Mouse (Mus musculus): Measurements from ENCODE around the gene S100a2.
A peak's percentile ranks its signal among the peaks of the same experiment; 100 is the strongest.

Gene S100a2

DNA sequence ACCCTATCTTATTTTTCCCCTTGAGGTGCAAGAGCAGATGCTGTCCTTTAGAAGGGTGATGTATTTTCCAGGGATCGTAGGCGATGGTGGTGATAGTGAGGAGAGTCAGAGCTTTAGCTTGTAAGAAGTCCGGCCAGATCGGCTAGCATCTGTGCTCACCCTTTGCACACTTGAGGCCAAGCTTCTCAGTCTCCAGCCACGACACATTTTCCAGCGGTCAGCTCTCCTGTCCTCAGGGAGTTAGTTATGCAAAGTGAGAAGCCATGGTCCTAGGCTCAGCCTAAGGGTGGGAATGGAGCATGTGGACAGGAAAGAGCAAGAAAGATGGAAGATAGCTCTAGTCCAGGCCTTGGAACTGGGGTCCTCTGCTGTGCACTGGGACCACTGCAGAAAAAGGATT lies 6.8 kb downstream of the S100a2 start:
- no peak for DNase-seq (ENCODE audit: low spot score in 2 of 2)

DNA sequence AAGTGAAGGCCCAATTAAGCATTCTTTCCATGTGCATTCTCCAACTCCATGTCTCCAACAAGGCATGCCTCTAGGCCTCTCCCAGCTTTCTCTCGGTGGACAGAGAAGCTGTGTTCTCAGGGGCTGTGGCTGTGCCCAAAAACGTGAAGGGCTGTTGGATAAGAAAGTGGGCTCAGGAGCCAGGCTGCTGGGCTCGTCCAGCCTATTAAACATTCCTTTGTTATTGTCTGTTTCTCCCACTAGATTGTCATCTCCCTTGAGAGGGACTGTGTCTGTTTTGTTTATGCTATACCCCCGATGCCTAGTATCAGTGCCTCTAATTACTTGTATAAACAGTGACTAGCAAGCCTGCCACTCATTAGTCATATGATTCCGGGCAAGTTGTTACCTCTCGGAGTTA lies 7.7 kb downstream of the S100a2 start:
- DNase-seq (ENCODE audit: low spot score in 2 of 2) = no peak

DNA sequence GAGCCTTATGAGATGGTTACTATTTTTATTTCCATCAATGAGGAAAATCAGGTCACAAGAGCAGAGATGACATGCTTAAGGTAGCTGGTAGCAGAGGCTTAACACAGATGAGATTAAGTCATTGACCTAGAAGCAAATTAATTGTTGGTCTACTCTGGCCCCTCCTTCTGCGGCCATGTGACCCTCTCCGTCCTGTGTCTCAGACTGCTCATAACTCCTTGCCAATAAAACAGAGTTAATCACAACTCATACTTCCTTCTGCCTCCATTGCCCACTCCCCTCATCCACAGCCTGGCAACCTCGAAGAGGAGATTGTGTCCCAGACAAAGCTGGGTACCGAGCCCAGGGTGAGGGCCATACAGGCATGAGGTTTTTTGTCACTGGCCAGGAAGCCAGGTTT lies 8.2 kb downstream of the S100a2 start:
- DNase-seq (ENCODE audit: low spot score in 2 of 2) = no peak

DNA sequence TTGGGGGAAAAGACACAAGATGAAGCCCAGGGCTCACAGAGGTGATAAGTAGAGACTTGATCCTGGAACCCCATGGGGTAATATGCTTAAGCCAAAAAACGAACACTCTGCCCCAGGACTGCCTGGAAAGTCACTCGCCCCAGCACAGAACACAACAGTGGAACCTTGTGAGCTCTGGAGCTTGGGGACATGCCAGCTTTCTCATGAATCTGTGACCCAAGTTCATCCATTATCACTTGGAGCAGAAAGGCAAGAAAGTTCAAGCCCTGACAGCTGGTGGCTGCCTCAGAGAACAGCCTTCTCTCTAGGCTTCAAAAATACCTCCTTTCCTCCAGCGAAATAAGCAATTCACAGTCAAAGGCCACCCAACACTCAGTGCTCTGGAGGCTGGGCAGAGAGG lies 9.4 kb downstream of the S100a2 start:
- DNase-seq (ENCODE audit: low spot score in 2 of 2) = no peak

DNA sequence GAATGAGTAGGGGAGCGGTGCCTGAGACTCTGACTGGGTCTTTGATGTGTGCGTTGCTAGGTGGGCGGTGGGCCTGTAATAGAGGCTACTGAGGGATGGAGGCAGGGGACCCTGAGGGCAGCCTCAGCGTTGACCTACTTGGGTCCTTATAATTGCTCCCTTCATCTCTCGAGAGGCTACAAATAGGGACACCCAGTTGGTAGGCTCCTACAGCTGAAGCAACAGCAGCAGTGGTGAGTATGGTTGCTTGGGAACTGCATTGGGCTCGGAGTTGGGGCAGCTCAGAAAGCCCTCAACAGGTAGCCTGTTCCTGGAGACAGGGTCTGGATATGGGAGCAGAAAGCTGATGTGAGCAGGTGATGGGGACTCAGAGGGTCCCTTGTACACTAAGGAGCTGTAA lies 10.0 kb downstream of the S100a2 start:
- DNase-seq (ENCODE audit: low spot score in 2 of 2) = no peak

DNA sequence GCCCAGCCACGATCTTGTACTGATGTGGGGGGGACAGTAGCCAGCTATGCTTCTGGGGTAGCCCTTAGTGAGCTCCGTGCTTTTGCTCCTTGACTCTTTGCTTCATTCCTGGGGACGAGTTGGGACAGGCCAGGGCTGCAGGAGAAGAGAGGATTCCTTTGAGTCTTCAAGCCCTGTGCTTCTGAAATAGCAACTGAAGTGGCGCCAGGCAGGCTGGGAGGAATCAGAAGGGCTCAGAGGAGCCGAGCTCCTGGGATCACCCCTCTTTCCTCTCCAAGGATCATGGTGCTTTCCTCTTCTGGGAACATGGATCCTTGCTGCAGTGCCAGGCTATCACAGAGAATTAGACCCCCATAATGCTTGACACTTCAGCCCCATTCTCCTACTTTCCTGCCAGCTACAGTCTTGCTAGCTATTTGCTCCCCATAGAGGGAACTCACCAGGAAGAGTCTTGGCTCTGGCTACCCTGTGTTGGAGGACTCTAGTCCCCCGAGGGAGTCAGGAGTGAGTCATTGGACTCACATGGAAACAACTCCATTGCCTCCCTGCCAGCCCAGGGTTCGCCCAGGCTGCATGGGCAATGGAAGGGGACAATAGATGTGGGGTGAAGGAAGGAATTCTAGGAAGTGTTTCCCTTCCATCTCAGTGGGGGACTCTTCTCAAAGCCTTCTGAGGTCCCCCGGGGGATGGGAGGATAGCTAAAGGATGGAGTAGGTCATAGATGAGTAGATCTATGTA lies 10.6 kb downstream of the S100a2 start:
- no peak for DNase-seq (ENCODE audit: low spot score in 2 of 2)

DNA sequence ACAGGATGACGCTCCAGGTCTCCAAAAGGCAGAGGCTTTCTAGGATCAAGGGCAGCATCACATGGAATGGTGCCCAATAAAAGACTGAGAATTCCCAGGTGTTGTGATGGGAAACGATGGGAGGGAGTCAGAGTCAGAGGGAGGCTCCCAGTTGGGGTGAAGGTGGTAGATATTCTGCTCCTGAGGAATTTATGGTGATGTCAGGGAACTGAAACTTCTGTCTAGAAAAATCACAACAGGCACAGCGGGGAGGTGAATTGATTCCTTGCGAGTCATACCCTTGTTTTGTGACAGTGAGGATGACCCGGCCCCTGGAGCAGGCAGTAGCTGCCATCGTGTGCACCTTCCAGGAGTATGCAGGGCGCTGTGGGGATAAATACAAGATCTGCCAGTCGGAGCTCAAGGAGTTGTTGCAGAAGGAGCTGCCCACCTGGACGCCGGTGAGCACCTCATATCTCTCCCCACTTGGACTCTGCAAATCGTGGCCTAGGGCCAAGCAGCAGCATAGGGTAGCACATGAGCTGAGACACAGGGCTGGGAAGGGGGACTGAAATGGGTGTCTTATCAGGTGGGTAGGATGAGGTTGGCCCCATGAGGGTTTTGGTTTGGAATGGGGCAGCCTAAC lies 11.6 kb downstream of the S100a2 start, which contains the start of gene Gm42674:
TSS of gene Gm42674 (plus strand) at position 419 of the 625 bp plus-strand sequence.
- no peak for DNase-seq (ENCODE audit: low spot score in 2 of 2)

DNA sequence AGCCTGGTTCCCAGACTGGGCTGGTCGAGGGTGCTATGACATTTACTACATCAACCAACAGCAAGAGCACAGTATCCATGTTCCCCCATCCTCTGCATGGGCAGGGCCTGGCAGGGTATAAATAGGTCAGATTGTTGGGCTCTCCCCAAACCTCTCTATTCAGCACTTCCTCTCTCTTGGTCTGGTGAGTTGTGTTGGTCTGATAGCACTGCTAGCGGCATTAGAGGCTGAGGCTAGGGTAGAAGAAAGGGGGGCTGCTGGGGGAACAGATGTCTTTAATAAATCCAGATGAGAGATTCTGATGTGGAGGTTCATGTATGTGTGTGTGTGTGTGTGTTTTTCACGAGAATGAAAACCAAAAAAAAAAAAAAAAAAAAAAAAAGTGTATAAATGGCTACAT lies 13.6 kb downstream of the S100a2 start, which contains the start of gene S100a4:
TSS of gene S100a4 (plus strand) at position 149 of the 400 bp plus-strand sequence.
- DNase-seq (ENCODE audit: low spot score in 2 of 2) = no peak

DNA sequence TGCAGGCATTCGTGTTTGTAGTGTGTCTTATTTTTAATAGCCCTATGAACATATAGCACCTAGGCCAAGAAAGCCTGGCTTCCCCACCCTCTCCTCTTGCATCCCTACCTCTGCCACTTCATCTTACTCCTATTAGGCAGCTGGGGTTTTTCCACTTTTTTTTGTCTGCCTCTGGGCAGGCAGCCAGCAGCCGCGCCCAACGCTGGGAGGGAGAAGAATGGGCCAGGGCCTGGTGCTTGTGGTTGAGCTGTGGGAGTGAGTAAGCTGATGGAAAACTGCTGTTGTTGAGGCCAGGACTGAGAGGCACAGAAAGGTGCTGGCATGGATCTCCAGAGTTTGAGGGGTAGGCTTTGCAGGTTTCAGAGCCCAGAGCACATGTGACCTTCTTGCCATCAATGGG lies 14.4 kb downstream of the S100a2 start:
- DNase-seq (ENCODE audit: low spot score in 2 of 2) = peak in 1 of 2 experiments; percentile 44

DNA sequence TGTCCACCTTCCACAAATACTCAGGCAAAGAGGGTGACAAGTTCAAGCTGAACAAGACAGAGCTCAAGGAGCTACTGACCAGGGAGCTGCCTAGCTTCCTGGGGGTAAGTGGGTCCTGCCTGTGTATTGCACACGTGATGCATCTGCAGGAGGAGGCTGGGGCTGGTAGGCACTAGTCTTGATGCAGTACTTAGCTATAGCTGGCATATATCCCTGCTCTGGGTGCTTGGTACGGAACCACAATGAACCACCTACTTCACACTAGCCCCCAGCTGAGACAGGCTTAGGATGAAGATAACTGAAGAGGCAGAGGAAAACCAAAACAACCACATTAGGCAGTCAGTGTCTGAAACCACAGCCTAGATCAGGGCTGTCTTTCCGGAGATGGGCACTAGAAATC lies 15.0 kb downstream of the S100a2 start:
- DNase-seq (ENCODE audit: low spot score in 2 of 2) = no peak

DNA sequence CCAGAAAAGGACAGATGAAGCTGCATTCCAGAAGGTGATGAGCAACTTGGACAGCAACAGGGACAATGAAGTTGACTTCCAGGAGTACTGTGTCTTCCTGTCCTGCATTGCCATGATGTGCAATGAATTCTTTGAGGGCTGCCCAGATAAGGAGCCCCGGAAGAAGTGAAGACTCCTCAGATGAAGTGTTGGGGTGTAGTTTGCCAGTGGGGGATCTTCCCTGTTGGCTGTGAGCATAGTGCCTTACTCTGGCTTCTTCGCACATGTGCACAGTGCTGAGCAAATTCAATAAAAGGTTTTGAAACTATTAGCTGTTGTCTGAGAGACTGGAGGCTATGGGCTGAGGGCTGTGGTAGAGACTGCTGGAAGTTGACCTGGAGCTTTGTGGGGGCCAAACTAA lies 15.7 kb downstream of the S100a2 start:
- DNase-seq (ENCODE audit: low spot score in 2 of 2) = no peak

DNA sequence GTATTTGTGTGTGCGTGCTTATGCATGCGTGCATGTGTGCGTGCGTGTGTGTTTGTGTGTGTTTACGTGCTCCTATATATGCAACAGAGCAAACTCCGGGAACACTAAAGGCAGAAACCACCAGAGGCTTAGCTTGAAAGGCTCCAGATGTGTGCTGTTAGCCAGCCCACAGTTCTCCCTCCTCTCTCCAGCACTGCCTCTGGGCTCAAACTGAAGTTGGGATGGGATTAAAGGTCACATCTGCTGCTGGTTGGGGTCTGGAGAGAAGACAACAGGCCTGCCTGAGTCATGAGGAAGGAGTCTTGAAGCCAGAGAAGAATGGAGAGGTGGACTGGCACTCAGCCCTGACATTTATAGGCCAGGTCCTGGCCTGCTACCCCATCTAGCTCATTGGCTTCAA lies 16.1 kb downstream of the S100a2 start:
- DNase-seq (ENCODE audit: low spot score in 2 of 2) = no peak

DNA sequence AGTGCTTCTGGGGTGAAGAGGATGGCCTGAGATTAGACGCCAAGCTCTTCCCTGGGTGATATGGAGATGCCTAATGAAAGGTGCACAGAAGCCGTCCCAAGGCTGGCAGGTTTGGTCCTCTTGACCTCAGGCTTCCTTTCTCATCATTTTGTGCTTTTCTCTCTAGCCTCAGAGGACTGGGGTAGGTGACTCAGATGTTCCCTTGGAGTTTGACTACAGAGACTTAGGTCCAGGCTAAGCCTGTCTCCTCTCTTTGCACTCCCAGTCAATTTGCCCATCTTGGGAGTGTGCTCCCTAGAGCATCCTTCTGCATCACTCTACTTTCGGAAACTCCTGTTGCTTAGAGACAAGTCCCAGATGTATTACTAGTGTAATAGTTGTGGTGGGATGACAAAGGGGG lies 17.3 kb downstream of the S100a2 start:
- DNase-seq (ENCODE audit: low spot score in 2 of 2) = no peak

DNA sequence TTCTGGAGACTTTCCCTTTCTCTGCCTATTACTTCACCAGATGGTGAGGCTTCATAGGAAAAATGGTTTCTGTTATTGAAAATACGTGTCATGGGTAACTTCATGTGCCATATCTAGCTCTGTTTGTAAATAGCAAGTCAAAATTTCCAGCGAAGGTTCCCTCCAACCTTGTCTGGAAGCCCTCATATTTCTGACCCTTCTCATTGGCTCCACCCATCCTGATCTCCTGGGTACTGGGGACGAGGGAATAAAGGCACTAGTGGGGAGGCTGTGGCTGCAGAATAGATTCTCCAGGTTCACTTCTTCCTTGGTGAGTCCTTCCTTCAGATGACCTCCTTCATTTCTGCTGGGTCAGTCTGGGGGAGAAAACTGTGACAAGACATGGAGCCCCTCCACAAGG lies 18.2 kb downstream of the S100a2 start, which contains the start of gene S100a5:
TSS of gene S100a5 (plus strand) at position 301 of the 400 bp plus-strand sequence.
- no peak for DNase-seq (ENCODE audit: low spot score in 2 of 2)

DNA sequence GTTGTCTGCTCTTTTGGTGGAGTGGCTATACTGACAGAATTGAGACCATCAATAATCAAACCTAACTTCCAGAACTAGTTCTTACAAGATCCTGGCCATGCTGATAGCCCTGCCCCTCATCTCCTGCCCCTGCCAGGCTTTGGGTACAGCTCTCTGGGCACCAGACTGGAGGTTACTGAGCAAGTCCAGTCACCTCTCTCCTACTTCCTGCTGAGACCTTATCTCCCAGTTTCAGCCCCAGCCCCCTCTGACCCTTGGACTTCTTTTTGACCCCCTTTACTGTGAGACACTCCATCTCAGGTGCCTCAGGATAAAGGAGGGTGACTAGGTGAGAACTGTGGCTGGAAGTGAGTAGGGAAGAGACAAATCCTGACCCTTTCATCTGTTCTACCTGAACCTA lies 19.1 kb downstream of the S100a2 start:
- DNase-seq (ENCODE audit: low spot score in 2 of 2) = no peak

DNA sequence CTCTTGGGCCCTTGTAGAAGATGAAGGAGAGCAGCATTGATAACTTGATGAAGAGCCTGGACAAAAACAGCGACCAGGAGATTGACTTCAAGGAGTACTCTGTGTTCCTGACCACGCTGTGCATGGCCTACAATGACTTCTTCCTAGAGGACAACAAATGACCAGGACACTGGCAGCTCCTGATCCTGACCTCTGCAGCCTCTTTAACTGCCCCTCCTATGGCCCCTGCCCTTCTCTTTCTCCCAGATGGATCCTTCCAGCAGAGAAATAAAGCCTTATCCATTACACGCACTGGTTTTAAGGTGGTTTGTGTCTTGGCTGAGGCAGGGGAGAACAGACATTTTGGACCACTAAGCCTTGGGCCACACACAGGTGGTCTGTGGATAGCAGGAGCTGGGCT lies 21.4 kb downstream of the S100a2 start:
- DNase-seq (ENCODE audit: low spot score in 2 of 2) = no peak

DNA sequence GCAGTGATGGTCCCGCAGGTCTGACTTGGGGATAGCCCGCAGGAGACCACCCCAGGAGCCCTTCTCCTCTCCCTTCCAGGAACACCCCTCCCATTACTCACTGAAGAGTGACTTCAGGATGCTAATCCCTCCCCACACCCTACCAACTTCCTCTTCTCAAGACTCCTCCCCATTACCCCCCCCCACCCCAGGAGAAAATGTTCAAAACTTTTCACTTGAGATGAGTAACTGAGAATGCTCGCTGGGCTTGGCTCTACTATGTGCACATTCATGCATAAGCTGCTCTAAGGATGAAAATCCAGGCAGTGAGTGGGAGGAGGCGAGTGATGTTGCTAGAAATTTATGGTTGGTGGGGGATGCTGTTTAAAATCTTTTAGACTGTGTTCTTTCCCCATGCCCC lies 22.0 kb downstream of the S100a2 start:
- no peak for DNase-seq (ENCODE audit: low spot score in 2 of 2)

DNA sequence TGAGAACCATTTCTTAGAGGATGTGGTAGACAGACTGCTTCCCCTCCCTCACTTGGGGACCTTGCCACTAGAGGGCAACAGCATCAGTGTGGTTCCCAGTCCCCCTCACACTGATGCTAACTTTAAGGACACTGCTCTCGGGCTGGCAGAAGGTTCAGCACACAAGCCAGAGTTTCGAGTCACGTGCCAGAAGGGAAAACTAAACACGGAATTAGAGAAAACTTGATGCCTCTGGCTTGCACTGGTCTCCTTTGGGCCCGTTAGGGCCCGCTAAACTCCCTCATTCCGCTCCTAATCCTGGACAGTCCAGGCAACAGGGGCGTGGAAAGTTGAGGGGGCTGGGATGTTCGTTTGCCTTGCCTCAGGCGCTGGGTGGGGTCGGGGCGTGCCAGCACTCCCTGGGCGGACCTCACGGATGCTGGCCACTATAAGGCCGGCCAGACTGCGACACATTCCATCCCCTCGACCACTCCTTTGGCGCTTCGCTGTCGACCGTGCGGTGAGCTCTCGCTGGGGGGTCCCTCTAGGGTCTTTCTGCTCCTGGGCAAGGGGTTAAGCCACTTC lies 22.8 kb downstream of the S100a2 start, which contains the start of gene S100a6:
TSS of gene S100a6 (plus strand) at position 155 of the 564 bp plus-strand sequence.
- DNase-seq (ENCODE audit: low spot score in 2 of 2) = no peak

DNA sequence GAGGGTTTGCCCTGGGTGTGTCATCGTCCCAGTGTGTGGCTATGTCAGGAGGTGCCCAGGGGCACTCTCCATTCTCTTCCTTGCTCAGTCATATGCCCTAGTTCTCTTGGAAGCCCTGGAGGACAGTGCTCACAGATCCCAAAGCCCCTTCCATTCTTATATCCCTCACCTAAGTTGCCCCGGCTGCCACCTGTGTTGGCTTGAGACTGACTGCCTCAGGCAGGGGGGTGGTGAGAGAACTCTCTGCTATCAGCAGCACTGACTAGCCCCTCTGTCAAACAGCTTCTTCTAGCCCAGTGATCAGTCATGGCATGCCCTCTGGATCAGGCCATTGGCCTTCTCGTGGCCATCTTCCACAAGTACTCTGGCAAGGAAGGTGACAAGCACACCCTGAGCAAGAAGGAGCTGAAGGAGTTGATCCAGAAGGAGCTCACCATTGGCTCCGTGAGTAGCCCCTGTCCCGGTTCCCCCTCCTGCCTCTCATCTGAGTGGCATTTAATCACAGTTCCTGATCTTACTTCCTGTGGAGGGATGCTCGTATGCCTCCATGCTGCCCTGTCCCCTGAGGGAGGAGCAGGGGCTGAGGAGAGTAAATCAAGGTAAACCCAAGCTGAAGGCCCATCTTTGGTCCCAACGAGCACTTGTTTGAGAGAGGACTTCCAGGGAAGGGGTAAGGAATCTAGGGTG lies 23.6 kb downstream of the S100a2 start:
- DNase-seq (ENCODE audit: low spot score in 2 of 2) = no peak

DNA sequence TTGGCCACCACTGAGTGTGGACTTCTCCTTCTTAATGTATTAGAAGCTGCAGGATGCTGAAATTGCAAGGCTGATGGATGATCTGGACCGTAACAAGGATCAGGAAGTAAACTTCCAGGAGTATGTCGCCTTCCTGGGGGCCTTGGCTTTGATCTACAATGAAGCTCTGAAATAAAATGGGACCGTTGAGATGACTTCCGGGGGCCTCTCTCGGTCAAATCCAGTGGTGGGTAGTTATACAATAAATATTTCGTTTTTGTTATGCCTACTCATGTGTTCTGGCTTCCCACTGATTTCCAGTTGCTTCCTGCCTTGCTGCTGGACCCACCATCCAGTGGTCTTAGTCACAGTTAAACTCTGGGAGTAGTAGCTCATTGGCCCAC lies 24.1 kb downstream of the S100a2 start:
- no peak for DNase-seq (ENCODE audit: low spot score in 2 of 2)

DNA sequence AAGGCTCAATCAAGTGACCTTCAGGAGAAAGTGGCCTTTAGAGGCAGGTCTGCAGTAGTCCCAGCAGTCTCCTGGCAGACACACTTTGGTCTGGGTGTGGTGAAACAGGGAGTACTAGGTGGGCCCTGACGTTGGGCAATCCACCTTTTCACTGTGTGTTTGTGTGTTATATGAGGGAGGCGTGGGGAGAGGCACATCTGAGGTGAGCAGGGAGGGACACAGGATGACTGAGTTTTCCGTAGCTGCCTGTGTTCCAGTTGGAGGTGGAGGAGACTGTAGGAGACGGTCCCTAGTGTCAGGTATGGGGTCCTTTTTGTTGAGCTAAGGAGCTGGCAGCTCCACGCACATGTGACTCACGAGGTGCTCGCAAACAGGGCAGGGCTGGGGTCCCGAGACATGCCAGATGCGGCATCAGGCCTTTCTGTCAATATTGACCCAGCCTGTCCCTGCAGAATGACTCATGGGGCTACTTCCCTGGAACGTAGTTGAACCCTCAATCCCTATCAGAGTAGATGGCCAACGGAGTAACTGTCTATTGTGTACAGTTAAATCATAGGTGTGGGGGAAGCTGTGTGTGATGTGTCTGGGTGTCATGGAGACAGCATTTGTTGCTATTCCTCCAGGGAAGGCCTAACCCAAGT lies 24.7 kb downstream of the S100a2 start:
- no peak for DNase-seq (ENCODE audit: low spot score in 2 of 2)

DNA sequence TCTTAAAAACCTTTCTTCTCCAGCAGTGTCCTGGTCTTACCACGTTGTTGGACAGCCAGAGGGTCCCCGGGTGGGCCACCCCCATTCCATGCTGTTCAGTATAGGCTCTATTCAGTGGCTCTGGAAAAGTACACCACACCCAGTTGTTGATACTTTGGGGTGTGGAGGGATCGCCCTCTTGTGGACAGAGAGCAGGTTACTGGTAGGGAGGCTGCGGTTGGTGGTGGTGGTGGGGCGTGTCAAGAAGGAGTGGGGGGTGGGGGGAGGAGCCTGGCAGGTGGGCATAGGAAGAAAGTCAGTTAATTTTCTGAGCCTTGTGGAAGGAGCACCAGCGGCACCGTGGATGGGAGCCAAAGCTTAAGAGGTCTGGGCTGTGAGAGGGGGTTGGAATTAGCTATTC lies 25.4 kb downstream of the S100a2 start:
- DNase-seq (ENCODE audit: low spot score in 2 of 2) = peak; percentile 64 to 69
